Comparison of ENCODE assay signal across 8 mouse cellular contexts in the genomic region with DNA sequence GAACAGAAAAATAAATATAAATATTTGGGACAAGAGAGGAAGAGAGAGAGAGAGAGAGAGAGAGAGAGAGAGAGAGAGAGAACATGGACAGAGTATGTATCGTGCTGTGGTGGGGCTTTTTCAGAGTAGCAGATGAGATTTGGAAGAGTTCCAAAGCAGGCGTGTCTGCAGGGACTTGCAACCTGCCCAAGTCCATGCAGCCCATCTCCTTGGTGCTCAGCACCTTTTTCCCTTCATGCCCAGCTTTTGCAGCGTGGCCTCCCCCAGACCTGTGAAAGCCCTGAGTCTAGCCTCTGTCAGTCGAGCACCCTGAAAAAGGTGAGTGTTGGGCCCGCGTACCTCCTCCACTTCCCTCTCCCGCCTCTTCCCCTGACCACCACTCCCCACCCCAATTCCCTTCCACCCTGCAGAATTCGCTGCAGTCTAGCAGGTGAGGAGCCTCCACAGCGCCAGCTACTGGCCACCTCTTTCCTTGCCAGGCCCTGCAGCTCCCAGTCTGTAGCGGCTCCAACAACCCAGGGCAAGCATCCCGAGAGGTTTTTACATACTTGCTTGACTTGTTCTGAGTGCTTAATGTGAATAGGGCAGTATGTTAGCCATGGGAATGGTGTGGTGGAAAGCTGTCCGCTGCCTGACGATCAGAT. TPM values are rescaled to one million over a fixed set of nuclear protein-coding genes. Genes with fewer than 3 reads are reported as not detected.
DNase-seq lines count a peak whose midpoint lies in the region; ATAC-seq lines count a peak whose summit lies in the region.

No protein-coding gene starts in this region.

- no peak overlapping the region for H3K27ac ChIP-seq in forebrain, embryonic 11.5 days (ENCODE audit: low read depth, low read length)
- no peak overlapping the region for H3K27ac ChIP-seq in intestine, embryonic 16.5 days (ENCODE audit: low read length)
- H3K27ac ChIP-seq in liver, embryonic 11.5 days (ENCODE audit: low read depth, low read length) = no peak overlapping the region
- H3K27ac ChIP-seq in neural tube, embryonic 13.5 days (replicated peaks) = no peak overlapping the region

- H3K27me3 ChIP-seq in forebrain, embryonic 11.5 days (ENCODE audit: control insufficient read depth, insufficient read depth, low read length) = no peaks in the 10 kb centered on the region
- no peaks in the 10 kb centered on the region for H3K27me3 ChIP-seq in intestine, embryonic 16.5 days (replicated peaks; ENCODE audit: control insufficient read depth, insufficient read depth, low read length)
- no peaks in the 10 kb centered on the region for H3K27me3 ChIP-seq in liver, embryonic 11.5 days (replicated peaks; ENCODE audit: control insufficient read depth, insufficient read depth, low read length)
- H3K27me3 ChIP-seq in neural tube, embryonic 13.5 days = no peaks in the 10 kb centered on the region

- 0 out of 2 replicates have a peak overlapping the region, but pooled peaks have one; percentile 14 for H3K9ac ChIP-seq in forebrain, embryonic 11.5 days (ENCODE audit: low read length)
- no peak overlapping the region for H3K9ac ChIP-seq in intestine, embryonic 16.5 days (ENCODE audit: low read depth, low read length)
- H3K9ac ChIP-seq in liver, embryonic 11.5 days (ENCODE audit: low read depth, low read length) = no peak overlapping the region
- H3K9ac ChIP-seq in neural tube, embryonic 13.5 days = no peak overlapping the region

- no peaks in the 10 kb centered on the region; the same call in 1 of the 2 replicates for H3K36me3 ChIP-seq in forebrain, embryonic 11.5 days (ENCODE audit: control insufficient read depth, insufficient read depth, low read length)
- no peaks in the 10 kb centered on the region for H3K36me3 ChIP-seq in intestine, embryonic 16.5 days (ENCODE audit: control insufficient read depth, insufficient read depth, low read length)
- H3K36me3 ChIP-seq in liver, embryonic 11.5 days (ENCODE audit: control insufficient read depth, insufficient read depth, low read length) = no peaks in the 10 kb centered on the region
- peaks cover 17% of the 10 kb centered on the region for H3K36me3 ChIP-seq in neural tube, embryonic 13.5 days

- DNase-seq in 3134 (ENCODE audit: extremely low read depth, insufficient read length, low spot score) = peak; percentile 59
- DNase-seq in forebrain, embryonic 11.5 days (ENCODE audit: low spot score) = peak; percentile 83
- DNase-seq in liver, embryonic 11.5 days (ENCODE audit: low spot score) = peak; percentile 72
- DNase-seq in thymus, postnatal 10 days (ENCODE audit: low spot score in 2 of 2) = peak; percentile 25 to 53

- H3K4me3 ChIP-seq in forebrain, embryonic 11.5 days (ENCODE audit: low read depth, low read length) = no peak overlapping the region
- H3K4me3 ChIP-seq in intestine, embryonic 16.5 days (ENCODE audit: low read length) = no peak overlapping the region
- no peak overlapping the region for H3K4me3 ChIP-seq in liver, embryonic 11.5 days (ENCODE audit: low read depth, low read length)
- no peak overlapping the region for H3K4me3 ChIP-seq in neural tube, embryonic 13.5 days

- no peak overlapping the region for H3K4me2 ChIP-seq in forebrain, embryonic 11.5 days (ENCODE audit: low read depth, low read length, severe bottlenecking)
- H3K4me2 ChIP-seq in intestine, embryonic 16.5 days (ENCODE audit: low read depth, low read length) = peak overlapping the region; percentile 21
- peak overlapping the region; percentile 39; the same call in 1 of the 2 replicates for H3K4me2 ChIP-seq in liver, embryonic 11.5 days
- no peak overlapping the region for H3K4me2 ChIP-seq in neural tube, embryonic 13.5 days

- peaks cover 4% of the 10 kb centered on the region; the same call in 1 of the 2 replicates for H3K4me1 ChIP-seq in forebrain, embryonic 11.5 days (replicated peaks; ENCODE audit: control insufficient read depth, insufficient read depth, low read length)
- H3K4me1 ChIP-seq in intestine, embryonic 16.5 days (ENCODE audit: control insufficient read depth, insufficient read depth, low read length) = peaks cover 10% of the 10 kb centered on the region
- peaks cover 7% of the 10 kb centered on the region for H3K4me1 ChIP-seq in liver, embryonic 11.5 days (replicated peaks; ENCODE audit: control insufficient read depth, insufficient read depth, low read length)
- peaks cover 16% of the 10 kb centered on the region for H3K4me1 ChIP-seq in neural tube, embryonic 13.5 days (replicated peaks)

- H3K9me3 ChIP-seq in forebrain, embryonic 11.5 days (ENCODE audit: control insufficient read depth, low read length) = no peaks in the 10 kb centered on the region
- no peaks in the 10 kb centered on the region for H3K9me3 ChIP-seq in intestine, embryonic 16.5 days (ENCODE audit: control insufficient read depth, low read length)
- H3K9me3 ChIP-seq in liver, embryonic 11.5 days (ENCODE audit: control insufficient read depth, low read length) = no peaks in the 10 kb centered on the region
- H3K9me3 ChIP-seq in neural tube, embryonic 13.5 days = no peaks in the 10 kb centered on the region

- ATAC-seq in CD4-positive, CD25-positive, alpha-beta regulatory T cell, adult 4 months = peak; percentile 48
- ATAC-seq in cerebellum, adult (ENCODE audit: insufficient number of reproducible peaks, low FRiP score, low TSS enrichment) = peak; percentile 52; the same call in 1 of the 2 replicates
- ATAC-seq in forebrain, embryonic 11.5 days (replicated peaks; ENCODE audit: low FRiP score) = peak; percentile 49
- peak; percentile 69 for ATAC-seq in intestine, embryonic 16.5 days
- peak; percentile 74; the same call in 1 of the 2 replicates for ATAC-seq in liver, embryonic 11.5 days (replicated peaks; ENCODE audit: low FRiP score)
- peak; percentile 56; the same call in 1 of the 2 replicates for ATAC-seq in neural tube, embryonic 13.5 days (ENCODE audit: low read depth)

- WGBS in forebrain, embryonic 11.5 days = 18% methylated on average over 13 of the region's 13 CpGs
- WGBS in intestine, embryonic 16.5 days = 13% methylated on average over 13 of the region's 13 CpGs
- whole genome bisulfite sequencing in liver, embryonic 11.5 days = 17% methylated on average over 13 of the region's 13 CpGs
- 15% methylated on average over 13 of the region's 13 CpGs for WGBS in neural tube, embryonic 13.5 days

RNA-seq across cellular contexts. Expression of a gene that starts 1.1 kb away (rescaled TPM):
- polyA plus RNA-seq in CD4-positive, CD25-positive, alpha-beta regulatory T cell, adult 4 months (2017; shearing (Covaris generic)) = 10 to 100 TPM; 13.3 to 34.7 TPM
- 61.1 and 69.1 TPM in 2 replicates for polyA plus RNA-seq in forebrain, embryonic 11.5 days (2014; fragmentation: Nextera tagmentation; extraction: Ambion mirVana)
- polyA plus RNA-seq in intestine, embryonic 16.5 days (2015; fragmentation: Nextera tagmentation; extraction: Ambion mirVana) = 24.5 and 24.9 TPM in 2 replicates
- 53.4 and 60.5 TPM in 2 replicates for polyA plus RNA-seq in liver, embryonic 11.5 days (2014; fragmentation: Nextera tagmentation; extraction: Ambion mirVana)
- polyA plus RNA-seq in neural tube, embryonic 13.5 days (2015; fragmentation: Nextera tagmentation; extraction: Ambion mirVana) = 23.3 and 23.4 TPM in 2 replicates

RNA-seq across cellular contexts. Expression of a gene that starts 28.2 kb away (rescaled TPM):
- polyA plus RNA-seq in CD4-positive, CD25-positive, alpha-beta regulatory T cell, adult 4 months (2017; shearing (Covaris generic)) = 1 to 10 TPM in 1 of 2 experiments, under 1 TPM in 1; 0.52 to 1.2 TPM
- 5.3 and 7.9 TPM in 2 replicates for polyA plus RNA-seq in forebrain, embryonic 11.5 days (2014; fragmentation: Nextera tagmentation; extraction: Ambion mirVana)
- polyA plus RNA-seq in intestine, embryonic 16.5 days (2015; fragmentation: Nextera tagmentation; extraction: Ambion mirVana) = 5.0 and 5.3 TPM in 2 replicates
- polyA plus RNA-seq in liver, embryonic 11.5 days (2014; fragmentation: Nextera tagmentation; extraction: Ambion mirVana) = 3.9 and 4.5 TPM in 2 replicates
- 8.2 and 10.0 TPM in 2 replicates for polyA plus RNA-seq in neural tube, embryonic 13.5 days (2015; fragmentation: Nextera tagmentation; extraction: Ambion mirVana)

RNA-seq across cellular contexts. Expression of a gene that starts 35.0 kb away (rescaled TPM):
- polyA plus RNA-seq in CD4-positive, CD25-positive, alpha-beta regulatory T cell, adult 4 months (2017; shearing (Covaris generic)) = 1 to 10 TPM; 2.3 to 4.3 TPM
- polyA plus RNA-seq in forebrain, embryonic 11.5 days (2014; fragmentation: Nextera tagmentation; extraction: Ambion mirVana) = 3.1 and 4.0 TPM in 2 replicates
- 36.2 and 38.1 TPM in 2 replicates for polyA plus RNA-seq in intestine, embryonic 16.5 days (2015; fragmentation: Nextera tagmentation; extraction: Ambion mirVana)
- polyA plus RNA-seq in liver, embryonic 11.5 days (2014; fragmentation: Nextera tagmentation; extraction: Ambion mirVana) = 2.0 and 2.1 TPM in 2 replicates
- 16.4 and 20.1 TPM in 2 replicates for polyA plus RNA-seq in neural tube, embryonic 13.5 days (2015; fragmentation: Nextera tagmentation; extraction: Ambion mirVana)

RNA-seq across cellular contexts. Expression of a gene that starts 56.4 kb away (rescaled TPM):
- polyA plus RNA-seq in CD4-positive, CD25-positive, alpha-beta regulatory T cell, adult 4 months (2017; shearing (Covaris generic)) = not detected
- polyA plus RNA-seq in forebrain, embryonic 11.5 days (2014; fragmentation: Nextera tagmentation; extraction: Ambion mirVana) = 0.35 and 0.75 TPM in 2 replicates
- polyA plus RNA-seq in intestine, embryonic 16.5 days (2015; fragmentation: Nextera tagmentation; extraction: Ambion mirVana) = 0.48 and 1.1 TPM in 2 replicates
- 0.06 and 0.07 TPM in 2 replicates for polyA plus RNA-seq in liver, embryonic 11.5 days (2014; fragmentation: Nextera tagmentation; extraction: Ambion mirVana)
- polyA plus RNA-seq in neural tube, embryonic 13.5 days (2015; fragmentation: Nextera tagmentation; extraction: Ambion mirVana) = 1.2 and 1.6 TPM in 2 replicates

RNA-seq across cellular contexts. Expression of a gene that starts 57.0 kb away (rescaled TPM):
- not detected for polyA plus RNA-seq in CD4-positive, CD25-positive, alpha-beta regulatory T cell, adult 4 months (2017; shearing (Covaris generic))
- polyA plus RNA-seq in forebrain, embryonic 11.5 days (2014; fragmentation: Nextera tagmentation; extraction: Ambion mirVana) = 0.12 and 0.57 TPM in 2 replicates
- 0.17 and 0.31 TPM in 2 replicates for polyA plus RNA-seq in intestine, embryonic 16.5 days (2015; fragmentation: Nextera tagmentation; extraction: Ambion mirVana)
- not detected in 2 replicates for polyA plus RNA-seq in liver, embryonic 11.5 days (2014; fragmentation: Nextera tagmentation; extraction: Ambion mirVana)
- 0.35 and 0.56 TPM in 2 replicates for polyA plus RNA-seq in neural tube, embryonic 13.5 days (2015; fragmentation: Nextera tagmentation; extraction: Ambion mirVana)

Comparison
In these comparisons a context has a peak if more than half of its experiments do, and no peak if none do; other contexts are left out.
1. H3K4me2 ChIP-seq: peak in intestine, embryonic 16.5 days (single experiment) and liver, embryonic 11.5 days (single experiment); none in forebrain, embryonic 11.5 days (single experiment) and neural tube, embryonic 13.5 days (single experiment).
2. Peak in every context shown above with its lines, with median percentiles within 50 percentile points of each other: DNase-seq and ATAC-seq.